Mouse (Mus musculus) spleen, postnatal 36 days (tissue): Measurements from ENCODE around the gene Hcst.

ENCODE experiments used
- DNase-seq, 2 experiments: peaks; one replicate each; pipeline ENCODE4 v3.0.0; 2022; ENCODE audit warnings: low spot score in 2 of 2, mixed read lengths in 1 of 2

Hcst gene

GRCm38 (mm10) chr7:30380061-30380460, 39.6 kb downstream of the Hcst start:
- no peak for DNase-seq

- peak; percentile 91 to 93 for DNase-seq
Observed at GRCm38 (mm10) chr7:30373501-30373962, 46.1 kb downstream of the Hcst start.
